Mouse (Mus musculus) hindbrain, embryonic 15.5 days (tissue): Measurements from ENCODE around the gene Rsph1. TPM values are rescaled to one million over a fixed set of nuclear protein-coding genes. Genes with fewer than 3 reads are reported as not detected.

ENCODE experiments used
- ATAC-seq: fragments of 200-750 bp; cut with Nextera tagmentation; 2 replicates; pipeline ENCODE4 v1.8.0; 2017; ENCODE audit warnings: low read depth, moderate number of reproducible peaks, moderate TSS enrichment; ENCODE audit not compliant: low FRiP score
- H3K27ac ChIP-seq: fragments of 300-500 bp; sonication (generic); replicated peaks from 2 replicates; pipeline ENCODE4 v1.5.1; 2015; ENCODE audit warnings: mild to moderate bottlenecking, inconsistent platforms
- H3K27me3 ChIP-seq: fragments of 300-500 bp; sonication (generic); 2 replicates; pipeline ENCODE4 v1.6.1; 2015; ENCODE audit warnings: control low read depth, inconsistent platforms
- H3K36me3 ChIP-seq: fragments of 300-500 bp; sonication (generic); 2 replicates; pipeline ENCODE4 v1.6.1; 2015; ENCODE audit warnings: control low read depth, inconsistent platforms
- H3K4me1 ChIP-seq: fragments of 300-500 bp; sonication (generic); replicated peaks from 2 replicates; pipeline ENCODE4 v1.6.1; 2015; ENCODE audit warnings: control low read depth, inconsistent platforms
- H3K4me2 ChIP-seq: fragments of 300-500 bp; sonication (generic); 2 replicates; pipeline ENCODE4 v1.6.1; 2015; ENCODE audit warnings: moderate library complexity, mild to moderate bottlenecking, inconsistent platforms
- H3K4me3 ChIP-seq: fragments of 300-500 bp; sonication (generic); 2 replicates; pipeline ENCODE4 v1.5.1; 2015; ENCODE audit warnings: mild to moderate bottlenecking, inconsistent platforms
- H3K9ac ChIP-seq: fragments of 300-500 bp; sonication (generic); 2 replicates; pipeline ENCODE4 v1.6.1; 2015; ENCODE audit warnings: inconsistent platforms
- H3K9me3 ChIP-seq: fragments of 300-500 bp; sonication (generic); 2 replicates; pipeline ENCODE4 v1.6.1; 2016; ENCODE audit warnings: control low read depth, inconsistent platforms
- WGBS: fragments of 180-500 bp; shearing (Covaris S2); methylation state at CpG from one replicate; pipeline ENCODE4 v1.1.7; 2015; 5-methylcytosine and 5-hydroxymethylcytosine counted together
- polyA plus RNA-seq: library from polyadenylated mRNA; unstranded; fragments of >200 nt; fragmentation: Nextera tagmentation; extraction: Ambion mirVana; gene quantifications from 2 replicates; pipeline ENCODE4 v1.2.1, GENCODE M21; 2015

Gene Rsph1
- polyA plus RNA-seq, 1 experiment from 2014 or later = 7.5 TPM

- ATAC-seq = no peak
- no peaks in the 10 kb centered on the region for H3K4me1 ChIP-seq
- 95% methylated on average over 11 of the region's 11 CpGs for WGBS
Measured at GRCm38 (mm10) chr17:31209376-31209930, 67.7 kb downstream of the Rsph1 start.

GRCm38 (mm10) chr17:31208654-31209053 lies 68.5 kb downstream of the Rsph1 start:
- Histone ChIP-seq H3K9ac (no peak overlapping the region), H3K36me3 (no peaks in the 10 kb centered on the region), H3K4me3 (no peak overlapping the region), H3K4me1 (no peaks in the 10 kb centered on the region), H3K4me2 (no peak overlapping the region), H3K9me3 (no peaks in the 10 kb centered on the region), H3K27me3 (no peaks in the 10 kb centered on the region), H3K27ac (no peak overlapping the region)
- 89% methylated on average over 8 of the region's 8 CpGs for WGBS
- no peak for ATAC-seq

More at GRCm38 (mm10) chr17:31209376-31209930, 67.7 kb downstream of the Rsph1 start:
- H3K27me3 ChIP-seq = no peaks in the 10 kb centered on the region
- H3K36me3 ChIP-seq = no peaks in the 10 kb centered on the region
- H3K9me3 ChIP-seq = no peaks in the 10 kb centered on the region
- H3K27ac ChIP-seq = no peak overlapping the region
- no peak overlapping the region for H3K9ac ChIP-seq
- H3K4me3 ChIP-seq = no peak overlapping the region
- no peak overlapping the region for H3K4me2 ChIP-seq

- H3K4me1 ChIP-seq = no peaks in the 10 kb centered on the region
- no peak within 1 kb of the TSS for H3K9ac ChIP-seq
- no peaks in the 10 kb centered on the region for H3K27me3 ChIP-seq
- no peaks in the 10 kb centered on the region for H3K9me3 ChIP-seq
- no peak within 1 kb of the TSS for H3K27ac ChIP-seq
- H3K36me3 ChIP-seq = no peaks in the 10 kb centered on the region
- no peak within 1 kb of the TSS for H3K4me2 ChIP-seq
- no peak for ATAC-seq
- no peak within 1 kb of the TSS for H3K4me3 ChIP-seq
- 80% methylated on average over 12 of the region's 12 CpGs for WGBS
Measured at GRCm38 (mm10) chr17:31207771-31208334, 69.3 kb downstream of the Rsph1 start, which contains the start of gene Ubash3a. Ubash3a (plus strand) TSS chr17:31207873.

Other genes with a start within 250 kb of the Rsph1 start
- 19.9 TPM in 2 replicates for gene Abcg1, start 219.7 kb downstream of the Rsph1 start, polyA plus RNA-seq
- gene Tff3, start 147.7 kb downstream of the Rsph1 start, polyA plus RNA-seq = 2.4 and 3.2 TPM in 2 replicates
- not detected in 2 replicates for gene Tff2, start 133.1 kb downstream of the Rsph1 start, polyA plus RNA-seq
- gene Tff1, start 112.1 kb downstream of the Rsph1 start, polyA plus RNA-seq = not detected in 2 replicates
- gene Tmprss3, start 78.4 kb downstream of the Rsph1 start, polyA plus RNA-seq = not detected in 2 replicates
- gene Ubash3a, start 69.5 kb downstream of the Rsph1 start, polyA plus RNA-seq = 0.09 TPM in 1 of 2 replicates, not detected in the other
- 9.4 and 13.4 TPM in 2 replicates for gene Slc37a1, start 9.4 kb upstream of the Rsph1 start, polyA plus RNA-seq
- 28.1 and 34.2 TPM in 2 replicates for gene Pde9a, start 108.8 kb upstream of the Rsph1 start, polyA plus RNA-seq
- gene Wdr4, start 242.6 kb upstream of the Rsph1 start, polyA plus RNA-seq = 37.2 and 38.1 TPM in 2 replicates
- 445 and 471 TPM in 2 replicates for gene Ndufv3, start 242.7 kb upstream of the Rsph1 start, polyA plus RNA-seq